9 mouse cellular contexts compared by ENCODE assay signal in the genomic region with DNA sequence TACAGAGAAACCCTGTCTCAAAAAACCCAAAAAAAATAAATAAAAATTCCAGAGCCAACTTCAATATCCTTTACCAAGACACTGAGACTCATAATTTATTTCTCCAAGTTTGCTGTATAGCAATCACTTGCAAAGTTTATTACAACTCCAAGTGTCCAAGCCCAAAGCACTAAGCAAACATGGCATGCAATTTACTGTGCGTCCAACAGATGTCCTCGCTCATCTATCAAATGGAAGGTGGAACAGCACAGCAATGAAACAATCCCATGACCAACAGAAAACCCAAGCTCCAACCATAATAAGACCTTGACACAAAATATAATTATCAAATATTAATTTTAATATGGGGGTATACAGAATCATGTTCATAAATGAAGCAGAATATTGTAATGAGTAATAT. TPM values are rescaled to one million over a fixed set of nuclear protein-coding genes. Genes with fewer than 3 reads are reported as not detected.
DNase-seq lines count a peak whose midpoint lies in the region; ATAC-seq and TF ChIP-seq lines count a peak whose summit lies in the region.
"Had no signal": no experiment of that assay in that cellular context is flagged by ENCODE, and none has a peak within 500 bp of the region (broad histone marks: within the 10 kb centered on the region; RNA-seq: fewer than 3 reads in every experiment).

No protein-coding gene starts in this region.

- H3K9me3 ChIP-seq in hindbrain, embryonic 11.5 days (ENCODE audit: control insufficient read depth, low read length), result no peaks in the 10 kb centered on the region
- no peaks in the 10 kb centered on the region for H3K9me3 ChIP-seq in hindbrain, embryonic 12.5 days (replicated peaks)
- no peaks in the 10 kb centered on the region for H3K9me3 ChIP-seq in ES-E14 (ENCODE audit: control insufficient read depth, insufficient read depth, low read depth, low read length)
- no peaks in the 10 kb centered on the region for H3K9me3 ChIP-seq in forebrain, embryonic 16.5 days (ENCODE audit: control insufficient read depth, low read length)
- H3K9me3 ChIP-seq in stomach, postnatal 0 days (ENCODE audit: control insufficient read depth, low read length), result no peaks in the 10 kb centered on the region
- H3K9me3 ChIP-seq: embryonic facial prominence, embryonic 13.5 days had no signal

- in situ Hi-C loops in ES-E14 (cut with MboI; ENCODE audit: low sequenced_read_pairs in 2 of 2, unreplicated experiment in 2 of 2), result no loop called here

- no peak for ATAC-seq in hindbrain, embryonic 11.5 days (ENCODE audit: low FRiP score)
- no peak for ATAC-seq in hindbrain, embryonic 12.5 days (ENCODE audit: low FRiP score)
- peak; percentile 71 for ATAC-seq in forebrain, embryonic 16.5 days
- ATAC-seq in megakaryocyte progenitor cell, adult 5-6 weeks (replicated peaks; ENCODE audit: poor library complexity), result peak; percentile 95
- no peak for ATAC-seq in stomach, postnatal 0 days (ENCODE audit: low FRiP score, low TSS enrichment)

- TF ChIP-seq CTCF in stomach, postnatal 0 days (IDR thresholded peaks at IDR 0.05; ENCODE audit: low read depth), result peak; percentile 88

- no peak overlapping the region for H3K27ac ChIP-seq in hindbrain, embryonic 11.5 days (ENCODE audit: low read depth, low read length)
- no peak overlapping the region for H3K27ac ChIP-seq in hindbrain, embryonic 12.5 days
- H3K27ac ChIP-seq in ES-E14 (ENCODE audit: insufficient read depth, low read depth, low read length, poor library complexity, severe bottlenecking), result no peak overlapping the region
- no peak overlapping the region for H3K27ac ChIP-seq in forebrain, embryonic 16.5 days (ENCODE audit: low read length)
- H3K27ac ChIP-seq in stomach, postnatal 0 days (replicated peaks), result no peak overlapping the region
- H3K27ac ChIP-seq: embryonic facial prominence, embryonic 13.5 days had no signal

- H3K4me3 ChIP-seq in hindbrain, embryonic 11.5 days (ENCODE audit: low read depth, low read length), result no peak overlapping the region
- no peak overlapping the region for H3K4me3 ChIP-seq in hindbrain, embryonic 12.5 days
- H3K4me3 ChIP-seq in ES-E14 (ENCODE audit: insufficient read depth in 1 of 2, low read depth in 1 of 2, low read length in 2 of 2, poor library complexity in 1 of 2, severe bottlenecking in 1 of 2), result no peak overlapping the region
- H3K4me3 ChIP-seq in forebrain, embryonic 16.5 days (replicated peaks; ENCODE audit: low read length), result no peak overlapping the region
- no peak overlapping the region for H3K4me3 ChIP-seq in stomach, postnatal 0 days (ENCODE audit: low read depth, low read length)
- H3K4me3 ChIP-seq: embryonic facial prominence, embryonic 13.5 days had no signal

- TF ChIP-seq EP300 in stomach, postnatal 0 days (optimal IDR thresholded peaks at IDR 0.05), result no peak

- no peaks in the 10 kb centered on the region for H3K4me1 ChIP-seq in hindbrain, embryonic 11.5 days (replicated peaks; ENCODE audit: control insufficient read depth, insufficient read depth, low read length)
- H3K4me1 ChIP-seq in hindbrain, embryonic 12.5 days, result no peaks in the 10 kb centered on the region
- H3K4me1 ChIP-seq in ES-E14 (ENCODE audit: control insufficient read depth in 2 of 2, insufficient read depth in 2 of 2, low read length in 2 of 2, poor library complexity in 1 of 2), result no peaks in the 10 kb centered on the region
- 0 out of 2 replicates have a peak, but pooled peaks cover 3% of the 10 kb centered on the region for H3K4me1 ChIP-seq in forebrain, embryonic 16.5 days (replicated peaks; ENCODE audit: control insufficient read depth, insufficient read depth, low read length)
- no peaks in the 10 kb centered on the region for H3K4me1 ChIP-seq in stomach, postnatal 0 days (replicated peaks; ENCODE audit: control insufficient read depth, insufficient read depth)
- H3K4me1 ChIP-seq: embryonic facial prominence, embryonic 13.5 days had no signal

- no peak overlapping the region for H3K4me2 ChIP-seq in hindbrain, embryonic 11.5 days (replicated peaks; ENCODE audit: low read depth, low read length)
- no peak overlapping the region for H3K4me2 ChIP-seq in hindbrain, embryonic 12.5 days (replicated peaks)
- H3K4me2 ChIP-seq in forebrain, embryonic 16.5 days (ENCODE audit: low read length), result no peak overlapping the region
- H3K4me2 ChIP-seq in stomach, postnatal 0 days (replicated peaks; ENCODE audit: low read depth), result no peak overlapping the region
- H3K4me2 ChIP-seq: embryonic facial prominence, embryonic 13.5 days had no signal

- no peaks in the 10 kb centered on the region for H3K36me3 ChIP-seq in hindbrain, embryonic 11.5 days (ENCODE audit: control insufficient read depth, insufficient read depth, low read length)
- H3K36me3 ChIP-seq in hindbrain, embryonic 12.5 days, result peaks cover 9% of the 10 kb centered on the region
- peaks cover 4% of the 10 kb centered on the region; the same call in 1 of the 2 replicates for H3K36me3 ChIP-seq in ES-E14 (ENCODE audit: control insufficient read depth, insufficient read depth, low read length, poor library complexity, severe bottlenecking)
- no peaks in the 10 kb centered on the region; the same call in 1 of the 2 replicates for H3K36me3 ChIP-seq in forebrain, embryonic 16.5 days (ENCODE audit: control insufficient read depth, insufficient read depth)
- no peaks in the 10 kb centered on the region for H3K36me3 ChIP-seq in stomach, postnatal 0 days (ENCODE audit: control insufficient read depth, insufficient read depth, low read length)

- H3K27me3 ChIP-seq in hindbrain, embryonic 11.5 days (ENCODE audit: control insufficient read depth, insufficient read depth, low read length), result no peaks in the 10 kb centered on the region
- H3K27me3 ChIP-seq in hindbrain, embryonic 12.5 days, result no peaks in the 10 kb centered on the region
- no peaks in the 10 kb centered on the region for H3K27me3 ChIP-seq in forebrain, embryonic 16.5 days (replicated peaks; ENCODE audit: control insufficient read depth, insufficient read depth, low read length)
- no peaks in the 10 kb centered on the region for H3K27me3 ChIP-seq in stomach, postnatal 0 days (ENCODE audit: control insufficient read depth, insufficient read depth, low read length)
- H3K27me3 ChIP-seq: embryonic facial prominence, embryonic 13.5 days had no signal

- 54% methylated on average over 2 of the region's 2 CpGs for WGBS in hindbrain, embryonic 11.5 days
- WGBS in hindbrain, embryonic 12.5 days, result 55% methylated on average over 2 of the region's 2 CpGs
- 37% methylated on average over 2 of the region's 2 CpGs for WGBS in forebrain, embryonic 16.5 days
- 33% methylated on average over 2 of the region's 2 CpGs for WGBS in stomach, postnatal 0 days

- no peak overlapping the region for H3K9ac ChIP-seq in hindbrain, embryonic 11.5 days (ENCODE audit: low read depth, low read length)
- no peak overlapping the region for H3K9ac ChIP-seq in hindbrain, embryonic 12.5 days
- H3K9ac ChIP-seq in ES-E14 (ENCODE audit: insufficient read depth, low read depth, low read length, poor library complexity, severe bottlenecking), result no peak overlapping the region
- H3K9ac ChIP-seq in forebrain, embryonic 16.5 days (replicated peaks; ENCODE audit: low read depth, low read length), result no peak overlapping the region
- H3K9ac ChIP-seq in stomach, postnatal 0 days (ENCODE audit: low read length), result no peak overlapping the region
- H3K9ac ChIP-seq: embryonic facial prominence, embryonic 13.5 days had no signal

- peak; percentile 68 for DNase-seq in hindbrain, embryonic 11.5 days (ENCODE audit: low spot score)
- peak; percentile 25 for DNase-seq in ES-E14 (ENCODE audit: low read depth, low spot score)
- peak; percentile 53 for DNase-seq in c-Kit-positive CD71-positive TER-119-positive erythroid progenitor cells, embryonic 14.5 days (ENCODE audit: low spot score)
- DNase-seq in layer of hippocampus, adult 9-11 months, result peak; percentile 14
- peak; percentile 64 for DNase-seq in stomach, postnatal 0 days (ENCODE audit: low spot score)

TF ChIP-seq in ES-E14, 5 proteins besides CTCF, POLR2A, EP300 and RAD21:
- TF ChIP-seq ZNF384 (IDR thresholded peaks at IDR 0.05; ENCODE audit: low read depth, low read length) (no peak), ZC3H11A (IDR thresholded peaks at IDR 0.05; ENCODE audit: borderline replicate concordance, low read depth, low read length) (peak; percentile 66; the same call in 1 of the 2 replicates)
TF ChIP-seq in ES-E14: peak in this region for 1.

RNA-seq across cellular contexts. Expression of a gene that starts 55.4 kb away (rescaled TPM):
- polyA plus RNA-seq in hindbrain, embryonic 11.5 days (2014; fragmentation: Nextera tagmentation; extraction: Ambion mirVana), result 30.0 and 44.0 TPM in 2 replicates
- polyA plus RNA-seq in hindbrain, embryonic 12.5 days (2016; fragmentation: Nextera tagmentation; extraction: Ambion mirVana), result 41.4 and 45.9 TPM in 2 replicates
- 14.7 and 16.5 TPM in 2 replicates for total RNA-seq in ES-E14 (2012; rRNA removed)
- polyA plus RNA-seq in forebrain, embryonic 16.5 days (2015; fragmentation: Nextera tagmentation; extraction: Ambion mirVana), result 41.8 and 43.2 TPM in 2 replicates
- total RNA-seq in megakaryocyte progenitor cell, adult 5-6 weeks (2015), result 5.1 TPM in 2 replicates
- total RNA-seq in megakaryocyte progenitor cell, adult 5-6 weeks (2017), result 5.4 and 8.4 TPM in 2 replicates
- polyA plus RNA-seq in stomach, postnatal 0 days (2015; fragmentation: Nextera tagmentation; extraction: Ambion mirVana), result 5.8 and 6.5 TPM in 2 replicates

Comparison
In these comparisons a context has a peak if more than half of its experiments do, and no peak if none do; other contexts are left out.
1. ATAC-seq: peak in forebrain, embryonic 16.5 days (single experiment) and megakaryocyte progenitor cell, adult 5-6 weeks (single experiment); none in hindbrain, embryonic 11.5 days (single experiment), hindbrain, embryonic 12.5 days (single experiment) and stomach, postnatal 0 days (single experiment).
2. DNase-seq: peak in every context shown above with its lines; median percentile 68 in hindbrain, embryonic 11.5 days; 64 in stomach, postnatal 0 days; 53 in c-Kit-positive CD71-positive TER-119-positive erythroid progenitor cells, embryonic 14.5 days; 25 in ES-E14; 14 in layer of hippocampus, adult 9-11 months.